Mouse (Mus musculus) hindbrain, postnatal 0 days (tissue): ENCODE measurements around the gene Tnfsf10. TPM values are rescaled to one million over a fixed set of nuclear protein-coding genes. Genes with fewer than 3 reads are reported as not detected.

Experiments used
- ATAC-seq: fragments of 200-750 bp; cut with Nextera tagmentation; 2 replicates; pipeline ENCODE4 v1.8.0; 2017; ENCODE audit warnings: mild to moderate bottlenecking, moderate TSS enrichment, moderate library complexity
- DNase-seq: peaks from one replicate; pipeline ENCODE4 v3.0.0-alpha.2; 2015; ENCODE audit warnings: low spot score
- H3K27ac ChIP-seq: fragments of 300-500 bp; sonication (generic); 2 replicates; pipeline ENCODE4 v1.5.1; 2014; ENCODE audit warnings: mild to moderate bottlenecking
- H3K27me3 ChIP-seq: fragments of 300-500 bp; sonication (generic); 2 replicates; pipeline ENCODE4 v1.6.1; 2014; ENCODE audit warnings: low read length, mixed read lengths; ENCODE audit not compliant: insufficient read depth
- H3K36me3 ChIP-seq: fragments of 300-500 bp; sonication (generic); 2 replicates; pipeline ENCODE4 v1.6.1; 2014; ENCODE audit warnings: low read length, mixed read lengths; ENCODE audit not compliant: insufficient read depth
- H3K4me1 ChIP-seq: fragments of 300-500 bp; sonication (generic); 2 replicates; pipeline ENCODE4 v1.6.1; 2014; ENCODE audit warnings: antibody characterized with exemption, low read length, mixed read lengths; ENCODE audit not compliant: insufficient read depth
- H3K4me2 ChIP-seq: fragments of 300-500 bp; sonication (generic); 2 replicates; pipeline ENCODE4 v1.6.1; 2014; ENCODE audit warnings: low read depth, mild to moderate bottlenecking, low read length, moderate library complexity, mixed read lengths
- H3K4me3 ChIP-seq: fragments of 300-500 bp; sonication (generic); 2 replicates; pipeline ENCODE4 v1.5.1; 2014; ENCODE audit warnings: low read length
- H3K9ac ChIP-seq: fragments of 300-500 bp; sonication (generic); replicated peaks from 2 replicates; pipeline ENCODE4 v1.6.1; 2014; ENCODE audit warnings: mild to moderate bottlenecking, low read length, moderate library complexity, mixed read lengths
- H3K9me3 ChIP-seq: fragments of 300-500 bp; sonication (generic); 2 replicates; pipeline ENCODE4 v1.6.1; 2016; ENCODE audit warnings: low read length, mixed read lengths
- CTCF ChIP-seq: IDR thresholded peaks from 2 replicates; pipeline ENCODE4 v1.5.1; 2016; ENCODE audit warnings: antibody characterized with exemption, control low read depth, low read depth
- WGBS: fragments of 180-500 bp; shearing (Covaris S2); extraction: QIAGEN DNeasy Blood & Tissue Kit; methylation state at CpG from one replicate; pipeline ENCODE4 v1.1.7; 2014; 5-methylcytosine and 5-hydroxymethylcytosine counted together
- polyA plus RNA-seq: library from polyadenylated mRNA; unstranded; fragments of >200 nt; fragmentation: Nextera tagmentation; extraction: Ambion mirVana; gene quantifications from 2 replicates; pipeline ENCODE4 v1.2.1, GENCODE M21; 2015
- total RNA-seq: library from RNA; depleted of rRNA; stranded (reverse); fragments of >200 nt; gene quantifications from 2 replicates; pipeline ENCODE4 v1.2.3, GENCODE M21; 2014

Tnfsf10 gene
- total and polyA plus RNA-seq, 2 experiments from 2014 or later = 0.35 to 0.73 TPM

DNA sequence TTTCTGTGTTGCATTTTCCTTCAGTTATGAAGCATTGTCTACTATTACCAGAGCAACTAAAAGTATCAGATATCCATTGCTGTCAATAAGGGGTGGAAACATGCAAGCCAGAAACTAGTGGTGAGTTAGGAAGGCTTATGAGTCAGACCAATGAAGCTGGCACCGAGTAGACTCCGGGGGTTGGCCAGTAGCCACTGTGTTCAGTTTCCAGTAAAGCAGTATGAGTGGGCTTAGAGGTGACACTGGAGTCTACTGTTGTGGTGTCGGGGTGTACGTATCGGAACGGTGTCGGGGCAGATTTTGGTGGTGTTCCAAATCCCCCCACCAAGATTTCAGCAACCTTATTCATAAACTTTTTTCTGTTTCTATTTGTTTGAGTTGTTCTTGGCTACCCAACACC is 5.9 kb upstream of the Tnfsf10 start:
- no peak for DNase-seq
- H3K4me1 ChIP-seq = no peaks in the 10 kb centered on the region
- H3K27ac ChIP-seq = no peak overlapping the region
- TF ChIP-seq CTCF = no peak
- no peak overlapping the region for H3K4me3 ChIP-seq
- no peak overlapping the region for H3K4me2 ChIP-seq
- H3K9ac ChIP-seq = no peak overlapping the region
- ATAC-seq = no peak
- no peaks in the 10 kb centered on the region for H3K9me3 ChIP-seq
- WGBS = 86% methylated on average over 7 of the region's 7 CpGs
- no peaks in the 10 kb centered on the region for H3K36me3 ChIP-seq
- H3K27me3 ChIP-seq = no peaks in the 10 kb centered on the region

DNA sequence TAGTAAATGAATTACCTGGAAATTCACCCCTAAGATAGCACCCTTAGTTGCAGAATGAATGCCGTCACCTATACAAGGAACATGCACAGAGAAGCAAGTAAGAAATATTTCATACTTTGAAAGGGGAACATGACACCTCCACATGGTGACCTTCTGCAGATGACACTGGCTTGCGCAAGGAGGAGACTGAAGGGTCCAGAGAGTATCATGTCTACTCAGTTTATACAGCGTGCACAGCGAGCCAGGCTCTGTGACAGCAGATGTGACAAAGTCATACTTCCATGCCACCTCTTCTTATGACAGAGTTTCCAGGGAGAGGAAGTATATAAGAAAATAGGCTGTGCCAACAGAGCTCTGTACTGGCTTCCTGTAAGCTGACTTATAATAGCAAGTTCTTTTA is 5.4 kb upstream of the Tnfsf10 start:
- 89% methylated on average over 4 of the region's 4 CpGs for WGBS
- no peak overlapping the region for H3K9ac ChIP-seq

DNA sequence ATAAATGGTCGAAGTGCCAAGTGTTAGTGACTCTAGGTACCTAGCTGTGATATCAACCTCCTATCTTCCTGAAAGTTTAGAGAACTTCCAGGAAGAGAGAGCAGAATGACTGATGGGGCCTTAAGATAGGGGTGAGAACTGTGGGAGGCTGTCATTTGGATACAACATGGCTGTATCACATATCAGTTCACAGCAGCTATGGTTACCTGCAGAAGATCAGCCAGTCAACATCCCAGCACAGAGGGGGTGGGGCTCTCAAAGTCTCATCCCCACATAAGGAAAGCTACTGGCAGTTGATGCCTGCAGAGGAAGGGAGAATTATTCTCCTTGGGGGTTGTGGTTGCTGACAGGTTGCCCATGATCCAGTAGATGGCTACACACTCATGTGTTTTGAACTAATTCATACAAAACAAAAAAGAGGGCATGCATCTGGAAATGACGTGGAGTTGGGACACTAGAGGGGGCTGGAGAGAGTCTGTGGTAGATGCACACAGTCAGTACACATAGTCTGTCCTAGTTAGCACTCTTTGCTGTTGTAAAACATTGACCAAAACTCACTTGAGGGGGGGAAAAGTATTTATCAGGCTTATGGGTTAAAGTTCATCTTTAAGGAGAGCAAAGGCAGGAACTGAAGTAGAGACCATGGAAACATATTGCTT is 2.2 kb upstream of the Tnfsf10 start:
- no peak for DNase-seq
- 73% methylated on average over 2 of the region's 2 CpGs for WGBS
- Histone ChIP-seq H3K9ac (no peak overlapping the region), H3K9me3 (no peaks in the 10 kb centered on the region), H3K4me1 (no peaks in the 10 kb centered on the region), H3K4me3 (no peak overlapping the region), H3K27ac (no peak overlapping the region), H3K4me2 (no peak overlapping the region), H3K27me3 (no peaks in the 10 kb centered on the region), H3K36me3 (no peaks in the 10 kb centered on the region)
- ATAC-seq = no peak
- no peak for TF ChIP-seq CTCF

More for the DNA sequence above, 5.4 kb upstream of the Tnfsf10 start:
- Histone ChIP-seq H3K27me3 (no peaks in the 10 kb centered on the region), H3K9me3 (no peaks in the 10 kb centered on the region), H3K27ac (no peak overlapping the region), H3K36me3 (no peaks in the 10 kb centered on the region), H3K4me2 (no peak overlapping the region), H3K4me3 (no peak overlapping the region), H3K4me1 (no peaks in the 10 kb centered on the region)
- no peak for TF ChIP-seq CTCF
- DNase-seq (no peak), ATAC-seq (no peak)

DNA sequence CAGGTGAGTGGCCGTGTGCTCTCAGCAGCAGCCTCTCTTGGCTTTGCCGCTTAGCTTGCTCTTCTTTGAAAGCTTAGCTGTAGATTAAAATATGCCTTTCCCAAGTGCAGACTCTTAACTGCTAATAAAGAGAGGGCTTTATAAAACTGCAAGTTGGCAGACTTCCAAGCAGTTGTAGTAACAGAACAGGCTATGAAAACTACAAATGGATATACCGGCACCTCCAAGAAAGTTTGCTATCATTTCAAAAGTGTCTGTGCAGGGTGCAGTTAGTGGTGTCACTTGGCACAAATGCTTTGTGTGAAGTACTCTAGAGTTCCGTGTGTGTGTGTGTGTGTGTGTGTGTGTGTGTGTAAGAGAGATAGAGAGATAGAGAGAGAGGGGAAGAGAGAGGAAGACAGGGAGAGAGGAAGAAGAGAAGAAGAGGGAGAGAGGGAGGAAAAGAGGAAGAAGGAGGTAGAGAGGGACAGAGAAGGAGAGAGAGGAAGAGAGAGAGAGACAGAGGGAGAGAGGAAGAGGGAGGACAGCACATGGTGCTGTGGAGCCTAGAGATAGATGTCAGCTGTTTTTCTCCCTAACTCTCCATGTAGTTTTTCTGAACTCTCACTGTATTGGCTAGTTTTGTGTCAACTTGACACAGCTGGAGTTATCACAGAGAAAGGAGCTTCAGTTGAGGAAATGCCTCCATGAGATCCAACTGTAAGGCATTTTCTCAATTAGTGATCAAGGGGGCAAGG is 628 bp downstream of the Tnfsf10 start:
- Histone ChIP-seq H3K4me2 (no peak overlapping the region), H3K27me3 (no peaks in the 10 kb centered on the region), H3K36me3 (no peaks in the 10 kb centered on the region), H3K9me3 (no peaks in the 10 kb centered on the region), H3K9ac (no peak overlapping the region), H3K4me1 (no peaks in the 10 kb centered on the region), H3K27ac (no peak overlapping the region), H3K4me3 (no peak overlapping the region)
- DNase-seq (peak; percentile 33), ATAC-seq (no peak)
- 55% methylated on average over 4 of the region's 4 CpGs for whole genome bisulfite sequencing
- no peak for TF ChIP-seq CTCF

DNA sequence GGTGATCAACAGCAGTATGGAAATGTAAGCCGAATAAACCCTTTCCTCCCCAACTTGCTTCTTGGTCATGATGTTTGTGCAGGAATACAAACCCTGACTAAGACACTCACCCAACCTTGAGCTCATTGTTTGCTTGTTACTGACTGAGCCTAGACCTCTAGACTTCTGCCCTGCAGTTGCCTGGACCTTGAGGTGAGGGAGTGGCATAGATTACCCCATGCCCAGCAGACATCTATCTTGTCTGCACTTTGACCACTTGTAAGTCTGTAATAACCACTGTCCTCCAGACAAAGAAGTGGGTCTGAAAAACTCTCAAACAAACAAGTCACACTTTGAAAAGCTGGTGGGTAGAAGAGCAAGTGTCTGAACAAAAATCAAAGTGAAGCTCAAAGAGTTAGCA is 2.8 kb downstream of the Tnfsf10 start:
- no peak overlapping the region for H3K4me2 ChIP-seq
- TF ChIP-seq CTCF = no peak
- H3K4me1 ChIP-seq = no peaks in the 10 kb centered on the region
- H3K27me3 ChIP-seq = no peaks in the 10 kb centered on the region
- DNase-seq (no peak), ATAC-seq (no peak)
- H3K4me3 ChIP-seq = no peak overlapping the region
- no peaks in the 10 kb centered on the region for H3K36me3 ChIP-seq
- H3K27ac ChIP-seq = no peak overlapping the region
- H3K9me3 ChIP-seq = no peaks in the 10 kb centered on the region
- H3K9ac ChIP-seq = no peak overlapping the region
- WGBS = 100% methylated on average over 1 of the region's 1 CpGs

DNA sequence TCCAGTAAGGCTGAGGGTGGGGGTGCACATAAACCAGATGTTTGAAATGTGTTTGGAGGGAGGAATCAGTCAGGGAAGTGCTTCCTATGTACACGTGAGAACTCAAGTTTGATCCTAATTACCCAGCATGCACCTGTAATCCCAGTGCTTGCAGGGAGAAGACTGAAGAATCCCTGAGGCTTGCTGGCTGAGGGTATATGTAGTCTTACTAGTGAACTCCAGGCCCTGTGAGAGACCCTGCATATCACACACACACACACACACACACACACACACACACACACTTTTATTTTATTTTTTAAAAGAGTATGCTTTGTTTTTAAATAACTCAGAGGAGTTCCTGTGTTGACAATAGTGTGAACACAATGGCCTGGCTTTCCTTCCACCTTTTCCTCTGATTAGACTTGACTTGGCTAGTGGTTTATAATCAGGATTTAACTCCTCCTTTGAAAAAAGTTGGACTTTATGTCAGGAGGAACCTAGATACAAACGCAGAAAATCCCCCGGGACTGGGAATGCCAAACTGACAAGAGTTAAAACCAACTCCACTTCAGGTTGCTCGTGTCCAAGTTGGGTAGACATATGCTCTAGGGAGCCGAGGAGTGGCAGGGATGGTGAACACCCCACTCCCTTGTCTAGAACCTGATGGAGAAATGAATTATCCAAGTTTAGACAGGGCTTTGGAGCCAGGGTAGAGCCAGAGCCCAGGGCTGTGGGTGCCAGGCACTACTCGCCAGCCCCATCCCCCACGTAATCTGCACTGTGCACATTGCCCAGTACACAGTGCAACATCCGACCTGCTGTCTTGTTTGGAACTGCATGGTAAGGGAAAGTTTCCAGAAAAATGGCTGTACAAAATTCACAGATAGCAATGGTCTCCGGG is 4.0 kb downstream of the Tnfsf10 start:
- 77% methylated on average over 9 of the region's 9 CpGs for WGBS
- ATAC-seq (no peak), DNase-seq (no peak)
- no peaks in the 10 kb centered on the region for H3K4me1 ChIP-seq
- TF ChIP-seq CTCF = no peak
- no peaks in the 10 kb centered on the region for H3K36me3 ChIP-seq
- H3K27me3 ChIP-seq = no peaks in the 10 kb centered on the region
- no peak overlapping the region for H3K4me3 ChIP-seq
- no peaks in the 10 kb centered on the region for H3K9me3 ChIP-seq
- H3K9ac ChIP-seq = no peak overlapping the region
- no peak overlapping the region for H3K27ac ChIP-seq
- no peak overlapping the region for H3K4me2 ChIP-seq
